26 mouse cellular contexts compared by ENCODE assay signal in the genomic region with DNA sequence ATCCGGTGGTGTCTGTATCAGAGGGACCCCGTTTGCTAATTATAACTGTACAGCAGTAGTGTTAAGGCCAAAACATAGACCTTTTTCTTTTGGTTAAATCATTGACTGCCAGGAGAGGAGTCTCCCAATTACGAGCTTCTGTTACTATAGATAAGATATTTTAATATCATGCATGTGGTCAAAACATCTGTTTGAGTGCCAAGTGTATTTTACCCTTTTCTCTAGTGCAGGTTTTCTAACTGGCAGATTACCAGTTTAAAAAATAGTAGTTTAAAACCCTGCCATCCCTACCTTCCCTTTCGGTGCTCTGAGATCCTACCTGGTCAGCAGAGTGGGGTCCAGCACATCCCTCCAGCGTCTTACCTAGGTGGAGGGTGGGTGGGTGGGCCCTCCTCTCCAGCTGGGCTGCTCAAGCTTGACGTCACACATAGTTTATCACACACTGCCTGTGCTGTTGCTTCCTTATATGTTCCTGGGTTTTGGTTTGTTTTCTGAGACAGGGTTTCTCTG. TPM values are rescaled to one million over a fixed set of nuclear protein-coding genes. Genes with fewer than 3 reads are reported as not detected.
DNase-seq lines count a peak whose midpoint lies in the region; ATAC-seq and TF ChIP-seq lines count a peak whose summit lies in the region.
"Had no signal": no experiment of that assay in that cellular context is flagged by ENCODE, and none has a peak within 500 bp of the region (broad histone marks: within the 10 kb centered on the region; RNA-seq: fewer than 3 reads in every experiment).

No protein-coding gene starts in this region.

- peak; percentile 80 to 86 for TF ChIP-seq EP300 in MEL (IDR thresholded peaks at IDR 0.05; ENCODE audit: low read depth in 1 of 2, low read length in 2 of 2)
- peak; percentile 96 for TF ChIP-seq EP300 in liver, postnatal 0 days (IDR thresholded peaks at IDR 0.05; ENCODE audit: low read depth)

- TF ChIP-seq RAD21 in MEL (IDR thresholded peaks at IDR 0.05; ENCODE audit: low read depth, low read length), result no peak

- H3K9me3 ChIP-seq in MEL (replicated peaks; ENCODE audit: insufficient read depth, low read length), result no peaks in the 10 kb centered on the region
- no peaks in the 10 kb centered on the region for H3K9me3 ChIP-seq in liver, postnatal 0 days (ENCODE audit: low read length)
- H3K9me3 ChIP-seq: heart, embryonic 13.5 days; intestine, embryonic 15.5 days; limb, embryonic 10.5 days had no signal

- DNase-seq in MEL (ENCODE audit: low read depth, low spot score), result peak; percentile 72
- peak; percentile 71 for DNase-seq in c-Kit-negative CD71-positive TER-119-positive erythroid progenitor cells, embryonic 14.5 days (ENCODE audit: low read depth, low spot score)
- DNase-seq in liver, result peak; percentile 53
- DNase-seq in liver, postnatal 0 days, result no peak
- no peak for DNase-seq in lung, adult 18-20 months
- no peak for DNase-seq in gastrocnemius, adult 8-10 months (ENCODE audit: low spot score in 2 of 2)
- DNase-seq: adrenal gland, postnatal 14 days; cerebellum, postnatal 10 days; embryo, embryonic 11 days; gastrocnemius, adult 2 months; heart, adult 11 months; kidney, adult 9 months; kidney, postnatal 25 days; lung, adult 2 months; lung, postnatal 4 days; retina, postnatal 1 day; right cerebral cortex, postnatal 4 days; thymus, adult 18-20 months had no signal

- no peak overlapping the region for H3K4me3 ChIP-seq in MEL (ENCODE audit: control insufficient read depth in 1 of 2, insufficient read depth in 1 of 2, low read depth in 2 of 2, low read length in 2 of 2)
- H3K4me3 ChIP-seq in liver, postnatal 0 days (ENCODE audit: low read depth, low read length), result no peak overlapping the region; the same call in 1 of the 2 replicates
- H3K4me3 ChIP-seq: forebrain, embryonic 12.5 days; gastrocnemius, adult 2 months; heart, embryonic 13.5 days; intestine, embryonic 15.5 days; limb, embryonic 10.5 days had no signal

- H3K36me3 ChIP-seq in MEL (ENCODE audit: control insufficient read depth in 1 of 2, insufficient read depth in 2 of 2, low read length in 2 of 2), result peaks cover 3 to 36% of the 10 kb centered on the region in 2 experiments; a peak in 3 of 4 replicates
- H3K36me3 ChIP-seq in liver, postnatal 0 days (replicated peaks; ENCODE audit: insufficient read depth, low read length), result peaks cover 5% of the 10 kb centered on the region; the same call in 1 of the 2 replicates

- H3K27ac ChIP-seq in MEL (ENCODE audit: control insufficient read depth, low read depth, low read length), result peak overlapping the region; percentile 70
- peak overlapping the region; percentile 96 for H3K27ac ChIP-seq in liver, postnatal 0 days (ENCODE audit: low read depth)
- H3K27ac ChIP-seq: forebrain, embryonic 12.5 days; gastrocnemius, adult 2 months; heart, embryonic 13.5 days; hindbrain, embryonic 14.5 days; intestine, embryonic 15.5 days; limb, embryonic 10.5 days had no signal

- H3K27me3 ChIP-seq in MEL (ENCODE audit: control insufficient read depth in 1 of 2, insufficient read depth in 2 of 2, low read length in 2 of 2), result no peaks in the 10 kb centered on the region
- H3K27me3 ChIP-seq in liver, postnatal 0 days (ENCODE audit: insufficient read depth, low read length), result no peaks in the 10 kb centered on the region
- H3K27me3 ChIP-seq: forebrain, embryonic 12.5 days; heart, embryonic 13.5 days; intestine, embryonic 15.5 days had no signal

- peak overlapping the region; percentile 59 for H3K4me2 ChIP-seq in liver, postnatal 0 days (ENCODE audit: low read depth, low read length)
- H3K4me2 ChIP-seq: forebrain, embryonic 12.5 days; heart, embryonic 13.5 days; hindbrain, embryonic 14.5 days; intestine, embryonic 15.5 days; midbrain, embryonic 11.5 days had no signal

- 40% methylated on average over 6 of the region's 6 CpGs for WGBS in liver, postnatal 0 days (ENCODE audit: insufficient replicate concordance)

- H3K9ac ChIP-seq in MEL (ENCODE audit: control insufficient read depth, low read depth, low read length, poor library complexity, severe bottlenecking), result no peak overlapping the region
- peak overlapping the region; percentile 13 for H3K9ac ChIP-seq in liver, postnatal 0 days (replicated peaks)
- H3K9ac ChIP-seq: forebrain, embryonic 12.5 days; heart, embryonic 13.5 days; hindbrain, embryonic 14.5 days; intestine, embryonic 15.5 days had no signal

- TF ChIP-seq CTCF in MEL (IDR thresholded peaks at IDR 0.05 in 2 of 3, conservative IDR thresholded peaks at IDR 0.05 in 1 of 3; ENCODE audit: control insufficient read depth in 1 of 3, insufficient read depth in 1 of 3, low read depth in 2 of 3, low read length in 3 of 3, poor library complexity in 1 of 3, severe bottlenecking in 1 of 3), result no peak
- no peak for TF ChIP-seq CTCF in liver, postnatal 0 days (IDR thresholded peaks at IDR 0.05; ENCODE audit: low read depth)

- peak; percentile 87 for ATAC-seq in liver, postnatal 0 days
- no peak for ATAC-seq in cerebellum, adult (ENCODE audit: insufficient number of reproducible peaks, low FRiP score, low TSS enrichment)
- ATAC-seq: activated CD4-positive, CD25-positive, alpha-beta regulatory T cell, adult 4 months; intestine, embryonic 15.5 days had no signal

- peaks cover 17 to 37% of the 10 kb centered on the region in 2 experiments for H3K4me1 ChIP-seq in MEL (ENCODE audit: control insufficient read depth in 1 of 2, insufficient read depth in 2 of 2, low read length in 2 of 2)
- H3K4me1 ChIP-seq in liver, postnatal 0 days (ENCODE audit: insufficient read depth), result peaks cover 74% of the 10 kb centered on the region

- H3K79me2 ChIP-seq in MEL (ENCODE audit: control insufficient read depth, insufficient read depth, low read length, poor library complexity), result peaks cover 35% of the 10 kb centered on the region

- no peak for TF ChIP-seq POLR2A in MEL (IDR thresholded peaks at IDR 0.05; ENCODE audit: control insufficient read depth in 1 of 2, insufficient read depth in 1 of 2, low read depth in 1 of 2, low read length in 2 of 2, poor library complexity in 1 of 2)

TF ChIP-seq in MEL, 35 proteins besides CTCF, POLR2A, EP300 and RAD21 (continues in another document):
- TF ChIP-seq MEF2A (IDR thresholded peaks at IDR 0.05; ENCODE audit: extremely low read depth, insufficient replicate concordance, low read depth, low read length, poor library complexity, severe bottlenecking) (peak; percentile 46; the same call in 1 of the 2 replicates), GATA1 (IDR thresholded peaks at IDR 0.05; ENCODE audit: low read depth, low read length) (peak; percentile 94), MXI1 (IDR thresholded peaks at IDR 0.05; ENCODE audit: low read depth, low read length) (no peak; the same call in 1 of the 2 replicates), NRF1 (IDR thresholded peaks at IDR 0.05; ENCODE audit: insufficient read depth, low read depth, low read length, poor library complexity, severe bottlenecking) (no peak), MAZ (IDR thresholded peaks at IDR 0.05; ENCODE audit: low read depth, low read length) (no peak), BHLHE40 (IDR thresholded peaks at IDR 0.05; ENCODE audit: borderline replicate concordance, low read depth, low read length) (no peak), UBTF (IDR thresholded peaks at IDR 0.05; ENCODE audit: borderline replicate concordance, insufficient read depth, low read depth, low read length) (no peak), USF2 (IDR thresholded peaks at IDR 0.05; ENCODE audit: borderline replicate concordance in 1 of 2, insufficient read depth in 1 of 2, low read depth in 1 of 2, low read length in 2 of 2) (no peak), ZNF384 (IDR thresholded peaks at IDR 0.05; ENCODE audit: low read depth, low read length) (no peak), ETS1 (IDR thresholded peaks at IDR 0.05; ENCODE audit: low read depth, low read length) (peak; percentile 95), MYB (IDR thresholded peaks at IDR 0.05; ENCODE audit: low read depth, low read length) (no peak), GABPA (IDR thresholded peaks at IDR 0.05; ENCODE audit: low read depth, low read length) (no peak), TCF12 (IDR thresholded peaks at IDR 0.05; ENCODE audit: low read depth, low read length) (peak; percentile 96), SIN3A (IDR thresholded peaks at IDR 0.05; ENCODE audit: low read length) (peak; percentile 84), E2F4 (IDR thresholded peaks at IDR 0.05; ENCODE audit: borderline replicate concordance, low read depth, low read length) (no peak), MYC (IDR thresholded peaks at IDR 0.05; ENCODE audit: low read depth, low read length) (no peak), TBP (IDR thresholded peaks at IDR 0.05; ENCODE audit: low read depth, low read length) (no peak), HCFC1 (IDR thresholded peaks at IDR 0.05; ENCODE audit: low read depth, low read length) (no peak), CHD1 (IDR thresholded peaks at IDR 0.05; ENCODE audit: low read depth, low read length) (no peak), POLR2AphosphoS5 (IDR thresholded peaks at IDR 0.05; ENCODE audit: borderline replicate concordance, low read depth, low read length) (no peak), RCOR1 (IDR thresholded peaks at IDR 0.05; ENCODE audit: low read depth, low read length) (peak; percentile 85), JUND (IDR thresholded peaks at IDR 0.05; ENCODE audit: low read depth, low read length) (no peak), ZMIZ1 (IDR thresholded peaks at IDR 0.05; ENCODE audit: low read depth, low read length) (no peak)

RNA-seq across cellular contexts. Expression of a gene that starts 14.0 kb away (rescaled TPM):
- 10.1 and 11.2 TPM in 2 replicates for total RNA-seq in MEL (2012; rRNA removed)
- 100 to 1,000 TPM in 1 of 2 experiments, 10 to 100 TPM in 1; 23.1 to 260 TPM for polyA plus RNA-seq in MEL (2012; ENCODE audit: insufficient read depth in 1 of 2, insufficient read length in 2 of 2, low read depth in 1 of 2, low replicate concordance in 2 of 2, missing spikeins in 1 of 2)
- 11.2 and 11.7 TPM in 2 replicates for polyA plus RNA-seq in liver, postnatal 0 days (2015; fragmentation: Nextera tagmentation; extraction: Ambion mirVana)
- total RNA-seq in gastrocnemius, adult 8-10 months (2022), result 10 to 100 TPM in 3 of 4 experiments, 1 to 10 TPM in 1; 9.3 to 11.2 (median 10.7) TPM

RNA-seq across cellular contexts. Expression of a gene that starts 22.2 kb away (rescaled TPM):
- total RNA-seq in MEL (2012; rRNA removed), result 63.0 and 64.4 TPM in 2 replicates
- polyA plus RNA-seq in MEL (2012; ENCODE audit: insufficient read depth in 1 of 2, insufficient read length in 2 of 2, low read depth in 1 of 2, low replicate concordance in 2 of 2, missing spikeins in 1 of 2), result 100 to 1,000 TPM in 1 of 2 experiments, not detected in 1; 137 TPM
- 16.8 and 17.7 TPM in 2 replicates for polyA plus RNA-seq in liver, postnatal 0 days (2015; fragmentation: Nextera tagmentation; extraction: Ambion mirVana)
- total RNA-seq in gastrocnemius, adult 8-10 months (2022), result 100 to 1,000 TPM; 137 to 140 (median 139) TPM

RNA-seq across cellular contexts. Expression of a gene that starts 52.0 kb away (rescaled TPM):
- 3.7 and 5.8 TPM in 2 replicates for total RNA-seq in MEL (2012; rRNA removed)
- polyA plus RNA-seq in MEL (2012; ENCODE audit: insufficient read depth in 1 of 2, insufficient read length in 2 of 2, low read depth in 1 of 2, low replicate concordance in 2 of 2, missing spikeins in 1 of 2), result 1 to 10 TPM in 1 of 2 experiments, not detected in 1; 4.8 TPM
- 0.43 and 0.79 TPM in 2 replicates for polyA plus RNA-seq in liver, postnatal 0 days (2015; fragmentation: Nextera tagmentation; extraction: Ambion mirVana)
- 1 to 10 TPM in 1 of 4 experiments, not detected in 3; 1.4 TPM for total RNA-seq in gastrocnemius, adult 8-10 months (2022)
- total RNA-seq: gastrocnemius, adult 2 months had no signal

Comparison
In these comparisons a context has a peak if more than half of its experiments do, and no peak if none do; other contexts are left out.
1. DNase-seq: peak in MEL (single experiment), c-Kit-negative CD71-positive TER-119-positive erythroid progenitor cells, embryonic 14.5 days (single experiment) and liver (single experiment); none in liver, postnatal 0 days (single experiment), lung, adult 18-20 months (0 of 2) and gastrocnemius, adult 8-10 months (0 of 2).